Mouse (Mus musculus): Measurements from ENCODE around the gene Tbx6. TPM values are rescaled to one million over a fixed set of nuclear protein-coding genes. Genes with fewer than 3 reads are reported as not detected.

Gene Tbx6
- polyA plus RNA-seq, 1 experiment: 1.9 TPM

DNA sequence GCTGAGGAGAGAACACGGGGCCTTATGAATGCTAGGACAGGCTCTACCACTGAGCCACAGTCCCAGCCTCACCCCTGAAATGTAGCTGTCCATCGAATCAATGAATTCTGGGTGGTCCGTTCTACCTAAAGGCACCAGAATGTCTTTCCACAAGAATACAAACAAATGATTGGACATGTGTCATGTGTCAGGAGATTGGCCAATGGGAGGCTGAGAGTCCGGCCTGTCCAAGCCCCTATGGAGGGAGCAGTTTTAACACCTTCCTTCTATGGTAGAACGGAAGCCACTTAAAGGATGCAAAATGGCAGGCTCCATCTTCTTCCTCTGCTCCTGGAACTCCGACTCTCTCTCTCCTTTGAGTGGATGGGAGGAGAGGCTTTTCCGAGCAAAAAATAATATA is 36.3 kb downstream of the Tbx6 start:
- DNase-seq (ENCODE audit: low read depth): no peak

DNA sequence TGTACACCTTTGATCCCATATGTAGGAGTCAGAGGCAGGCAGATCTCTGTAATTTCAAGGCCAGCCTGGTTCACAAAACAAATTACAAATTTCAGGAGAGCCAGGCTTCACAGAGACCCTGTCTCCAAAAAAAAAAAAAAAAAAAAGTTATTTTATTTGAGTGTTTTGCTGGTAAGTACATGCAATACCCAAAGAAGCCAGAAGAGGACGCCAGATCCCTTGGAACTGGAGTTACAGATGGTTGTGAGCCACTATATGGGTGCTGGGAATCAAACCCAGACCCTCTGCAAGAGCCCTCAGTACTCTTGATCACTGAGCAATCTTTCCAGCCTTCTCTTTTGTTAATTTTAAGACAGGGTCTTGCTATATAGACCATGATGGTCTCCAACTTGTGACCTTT is 37.5 kb downstream of the Tbx6 start:
- DNase-seq (ENCODE audit: low read depth): no peak

DNA sequence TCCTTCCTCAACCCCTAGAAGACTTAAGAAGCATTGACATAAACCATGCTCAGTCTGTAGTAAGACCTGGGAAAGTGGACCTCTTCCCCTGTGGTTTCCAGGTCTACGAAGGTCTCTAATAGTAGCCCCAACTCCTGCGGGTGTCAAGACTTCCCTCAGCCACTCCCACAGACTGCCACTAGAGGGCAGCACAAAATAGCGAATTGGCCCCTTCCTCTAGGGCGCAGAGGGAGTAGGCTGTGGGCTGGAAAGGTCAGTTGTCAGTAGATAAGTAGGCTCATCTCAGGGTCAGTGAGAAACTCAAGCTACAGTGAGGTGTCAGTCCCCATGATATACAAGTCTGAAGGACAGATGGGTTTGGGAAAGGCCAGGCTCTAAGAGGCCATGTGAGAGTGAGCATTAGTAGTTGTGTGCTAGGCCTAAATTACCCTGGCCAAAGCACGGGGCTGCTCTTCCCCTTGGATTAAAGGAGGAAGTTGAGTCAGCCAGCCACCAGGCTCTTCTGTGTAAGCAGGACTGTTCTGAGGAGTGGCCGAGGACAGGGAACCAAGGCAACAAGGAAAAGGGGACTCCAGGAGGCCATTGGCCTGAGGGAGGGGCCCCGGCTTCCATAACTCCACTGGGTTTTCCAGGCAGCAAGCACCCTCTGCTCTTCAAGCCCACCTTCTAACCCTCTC is 40.7 kb downstream of the Tbx6 start:
- no peak for DNase-seq (ENCODE audit: low read depth)

DNA sequence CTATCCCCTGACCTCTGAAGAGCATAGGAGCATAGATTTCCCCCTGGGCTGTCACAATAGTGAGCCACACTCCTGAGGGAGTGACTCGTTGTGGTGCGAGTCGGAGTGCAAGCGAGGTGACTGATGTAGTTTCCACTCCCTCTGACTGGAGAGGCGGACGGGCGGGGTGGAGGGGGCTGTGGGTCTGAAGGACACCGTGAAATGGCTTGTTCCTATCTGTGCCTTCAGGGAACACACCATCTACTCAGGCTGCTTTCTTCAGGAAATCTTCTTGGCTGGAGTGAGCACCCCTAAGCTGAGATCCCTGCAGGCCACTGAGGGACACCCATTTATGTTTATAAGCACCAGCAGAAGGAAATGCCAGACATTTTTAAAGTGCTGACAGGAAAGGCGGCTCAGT is 41.5 kb downstream of the Tbx6 start:
- DNase-seq (ENCODE audit: low read depth): no peak

DNA sequence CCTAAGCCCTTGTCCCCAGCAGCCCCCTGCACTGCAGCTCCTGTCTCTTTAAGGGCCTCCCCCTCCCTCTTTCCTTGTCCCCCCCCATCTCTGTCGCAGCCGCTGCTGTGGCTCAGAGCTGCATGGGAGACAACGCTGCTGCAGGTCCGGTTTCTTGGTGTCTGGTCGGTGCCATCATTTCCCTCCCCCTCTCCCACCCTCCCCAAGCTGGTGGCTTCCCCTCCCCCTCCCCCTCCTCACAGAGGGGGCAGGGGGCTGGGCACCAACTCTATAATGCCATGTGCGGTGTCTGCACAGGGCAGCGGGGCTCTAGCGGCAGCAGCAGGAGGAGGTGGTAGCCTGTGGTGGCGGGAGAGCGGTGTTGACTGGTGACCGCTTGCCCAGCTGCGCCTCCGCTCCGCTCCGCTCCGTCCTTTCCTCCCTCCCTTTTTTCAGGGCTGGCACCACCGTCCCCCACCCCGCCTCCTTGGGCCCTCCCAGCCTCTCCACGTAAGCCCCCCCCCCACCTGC is 42.0 kb downstream of the Tbx6 start:
- DNase-seq (ENCODE audit: low read depth): no peak

DNA sequence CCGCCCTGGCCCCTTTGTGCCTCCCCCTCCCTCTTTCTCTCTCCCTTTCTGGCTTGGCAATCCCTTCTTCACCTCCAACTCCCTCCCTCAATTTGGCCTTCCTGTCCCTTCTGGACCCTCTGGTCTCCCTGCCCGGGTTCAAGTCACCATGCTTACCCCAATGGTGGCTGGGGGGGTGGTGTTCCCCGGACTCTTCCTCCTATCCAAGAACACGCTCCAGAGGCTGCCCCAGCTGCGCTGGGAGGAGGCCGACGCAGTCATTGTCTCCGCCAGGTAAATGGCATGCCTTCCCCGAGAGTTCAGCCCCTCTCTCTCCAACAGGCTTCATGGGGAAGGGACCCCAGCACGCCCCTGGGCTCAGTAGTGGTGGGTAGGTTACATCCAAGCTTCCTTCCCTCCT is 42.7 kb downstream of the Tbx6 start:
- DNase-seq (ENCODE audit: low read depth): no peak

DNA sequence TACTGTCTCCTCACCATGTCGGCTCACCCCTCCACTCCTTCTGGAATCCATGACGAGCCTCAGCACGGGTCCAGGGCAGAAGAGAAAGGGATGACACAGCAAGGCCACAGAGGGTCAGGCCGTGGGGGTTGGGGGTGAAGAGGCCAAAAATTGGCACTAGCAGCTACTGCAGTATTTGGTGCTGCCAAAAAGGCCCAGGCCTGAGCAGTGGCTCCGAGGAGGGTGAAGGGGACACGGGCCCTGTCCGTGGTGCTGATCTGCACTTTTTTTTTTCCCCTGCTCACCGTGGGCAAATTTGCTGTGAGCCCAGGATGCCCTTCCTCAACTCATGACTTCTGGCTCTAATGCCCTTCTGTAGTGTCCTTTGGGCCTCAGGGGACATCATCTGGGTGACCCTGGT is 44.1 kb downstream of the Tbx6 start:
- no peak for DNase-seq (ENCODE audit: low read depth)

DNA sequence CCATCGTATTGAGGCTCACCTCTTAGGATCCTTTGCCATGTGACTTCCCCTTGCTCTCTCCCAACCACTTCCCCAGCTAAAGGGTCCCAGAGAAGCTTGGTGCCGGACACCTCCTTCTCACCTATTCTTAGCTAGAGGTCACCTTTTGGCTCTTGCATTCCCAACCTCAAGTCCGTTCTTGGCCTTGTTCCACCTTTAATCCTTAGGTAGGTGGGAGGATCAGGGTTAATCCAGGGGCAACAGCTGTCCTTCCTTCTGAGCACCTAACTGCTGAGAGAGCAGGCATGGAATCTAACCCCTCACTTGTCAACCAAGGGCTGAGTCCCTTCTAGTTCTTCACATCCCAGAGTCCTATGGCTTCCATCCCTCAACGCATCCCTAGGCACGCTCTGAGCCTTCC is 44.7 kb downstream of the Tbx6 start:
- DNase-seq (ENCODE audit: low read depth): no peak

DNA sequence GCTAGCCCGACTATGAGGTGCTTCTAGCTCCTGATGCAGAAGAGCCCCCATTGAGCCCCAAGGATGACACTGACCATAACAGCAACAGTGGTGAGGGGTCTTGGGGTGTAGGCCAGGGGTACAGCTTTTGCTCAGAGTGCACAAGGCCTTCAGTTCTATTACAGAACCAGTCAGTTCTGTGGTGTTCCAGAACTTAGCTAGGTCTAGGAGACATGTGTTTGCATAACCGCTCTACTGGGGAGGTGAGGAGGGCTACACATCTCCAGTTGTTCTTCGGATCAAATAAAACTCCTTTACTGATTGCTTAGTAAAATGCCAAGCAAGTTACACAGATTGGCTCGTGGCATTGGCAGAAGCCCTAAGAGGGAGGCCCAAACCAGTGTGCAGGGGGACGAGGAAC is 50.3 kb downstream of the Tbx6 start, which contains the start of gene 4930451I11Rik:
Gene 4930451I11Rik, minus strand, starts transcription at position 101 of the 400 bp plus-strand sequence.
- no peak for DNase-seq (ENCODE audit: low read depth)

DNA sequence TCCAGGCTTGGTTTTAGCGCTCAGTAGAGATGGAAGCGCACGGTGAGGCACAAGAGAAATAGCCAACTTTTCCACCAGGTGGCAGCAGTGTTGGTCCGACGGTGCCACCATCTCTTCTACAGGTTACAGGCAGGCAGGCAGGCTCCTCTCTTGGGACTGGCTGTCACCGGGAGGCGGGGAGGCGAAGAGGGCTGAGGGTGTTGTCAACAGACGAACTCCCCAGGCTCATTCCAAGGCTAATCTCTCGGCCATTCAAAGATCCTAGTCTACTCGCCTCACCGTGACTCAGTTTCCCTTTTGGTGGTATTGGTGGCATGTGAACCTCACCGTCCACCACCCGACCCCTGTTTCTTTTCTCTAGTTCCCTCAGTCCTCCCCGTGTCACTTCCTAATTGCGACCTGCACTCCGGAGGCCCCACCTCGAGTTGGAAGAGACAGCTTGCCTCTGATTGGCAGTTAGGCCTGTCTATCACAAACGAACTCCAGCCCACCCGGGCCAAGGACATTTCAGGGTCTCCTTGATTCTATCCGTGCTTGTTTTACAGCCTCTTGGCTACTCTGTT is 50.8 kb downstream of the Tbx6 start:
- no peak for DNase-seq (ENCODE audit: low read depth)

DNA sequence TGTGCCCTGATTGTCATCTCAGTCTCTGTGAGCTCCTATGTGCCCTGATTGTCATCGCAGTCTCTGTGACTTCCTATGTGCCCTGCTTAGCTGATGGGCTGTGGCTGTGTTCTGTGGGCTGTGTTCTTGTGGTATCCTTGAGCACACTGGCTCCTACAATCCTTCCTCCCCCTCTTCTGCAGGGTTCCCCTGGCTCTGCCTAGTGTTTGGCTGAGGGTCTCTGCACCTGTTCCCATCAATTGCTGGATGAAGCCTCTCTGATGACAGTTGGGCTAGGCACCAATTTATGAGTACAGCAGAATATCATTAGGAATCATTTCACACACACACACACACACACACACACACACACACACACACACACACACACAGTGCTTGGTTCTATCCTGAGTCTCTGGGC is 52.0 kb downstream of the Tbx6 start:
- DNase-seq (ENCODE audit: low read depth): no peak

Other genes with a start within 250 kb of the Tbx6 start
- 111 and 114 TPM in 2 replicates for gene Eif3c, start 215.1 kb upstream of the Tbx6 start, polyA plus RNA-seq (2012; rRNA removed)
- 22.4 and 30.5 TPM in 2 replicates for gene Apobr, start 196.5 kb upstream of the Tbx6 start, polyA plus RNA-seq (2012; rRNA removed)
- gene Cln3, start 195.7 kb upstream of the Tbx6 start, polyA plus RNA-seq (2012; rRNA removed): 76.8 and 98.2 TPM in 2 replicates
- gene Il27, start 186.5 kb upstream of the Tbx6 start, polyA plus RNA-seq (2012; rRNA removed): 0.13 TPM in 1 of 2 replicates, not detected in the other
- 49.9 and 55.5 TPM in 2 replicates for gene Nupr1, start 150.6 kb upstream of the Tbx6 start, polyA plus RNA-seq (2012; rRNA removed)
- 25.4 and 48.2 TPM in 2 replicates for gene Sgf29, start 132.2 kb upstream of the Tbx6 start, polyA plus RNA-seq (2012; rRNA removed)
- gene Sult1a1, start 105.1 kb upstream of the Tbx6 start, polyA plus RNA-seq (2012; rRNA removed): 107 and 126 TPM in 2 replicates
- 70.6 and 75.0 TPM in 2 replicates for gene Bola2, start 86.1 kb upstream of the Tbx6 start, polyA plus RNA-seq (2012; rRNA removed)
- gene Slx1b, start 85.7 kb upstream of the Tbx6 start, polyA plus RNA-seq (2012; rRNA removed): 24.2 and 26.3 TPM in 2 replicates
- gene Coro1a, start 73.7 kb upstream of the Tbx6 start, polyA plus RNA-seq (2012; rRNA removed): 38.2 and 61.2 TPM in 2 replicates
- 146 and 169 TPM in 2 replicates for gene Mapk3, start 21.9 kb upstream of the Tbx6 start, polyA plus RNA-seq (2012; rRNA removed)
- 7.6 and 51.9 TPM in 2 replicates for gene Gdpd3, start 15.1 kb upstream of the Tbx6 start, polyA plus RNA-seq (2012; rRNA removed)
- gene Ypel3, start 4.5 kb upstream of the Tbx6 start, polyA plus RNA-seq (2012; rRNA removed): 212 and 269 TPM in 2 replicates
- 129 and 161 TPM in 2 replicates for gene Ppp4c, start 11.0 kb downstream of the Tbx6 start, polyA plus RNA-seq (2012; rRNA removed)
- 11.8 and 27.3 TPM in 2 replicates for gene Fam57b, start 16.2 kb downstream of the Tbx6 start, polyA plus RNA-seq (2012; rRNA removed)
- gene 4930451I11Rik, start 50.2 kb downstream of the Tbx6 start, polyA plus RNA-seq (2012; rRNA removed): not detected in 2 replicates
- gene Doc2a, start 65.9 kb downstream of the Tbx6 start, polyA plus RNA-seq (2012; rRNA removed): 0.13 TPM in 1 of 2 replicates, not detected in the other
- 3.2 and 6.0 TPM in 2 replicates for gene Hirip3, start 80.5 kb downstream of the Tbx6 start, polyA plus RNA-seq (2012; rRNA removed)
- gene Ino80e, start 80.9 kb downstream of the Tbx6 start, polyA plus RNA-seq (2012; rRNA removed): 33.7 and 39.6 TPM in 2 replicates
- 55.9 and 62.6 TPM in 2 replicates for gene Taok2, start 103.2 kb downstream of the Tbx6 start, polyA plus RNA-seq (2012; rRNA removed)
- 88.1 and 102 TPM in 2 replicates for gene Tmem219, start 141.4 kb downstream of the Tbx6 start, polyA plus RNA-seq (2012; rRNA removed)
- gene Kctd13, start 147.4 kb downstream of the Tbx6 start, polyA plus RNA-seq (2012; rRNA removed): 19.7 and 21.3 TPM in 2 replicates
- gene Asphd1, start 168.1 kb downstream of the Tbx6 start, polyA plus RNA-seq (2012; rRNA removed): 0.26 and 0.32 TPM in 2 replicates
- gene Sez6l2, start 169.1 kb downstream of the Tbx6 start, polyA plus RNA-seq (2012; rRNA removed): 2.5 and 2.8 TPM in 2 replicates
- 240 and 245 TPM in 2 replicates for gene Cdipt, start 194.4 kb downstream of the Tbx6 start, polyA plus RNA-seq (2012; rRNA removed)
- 5.3 and 8.5 TPM in 2 replicates for gene Cdiptos, start 194.6 kb downstream of the Tbx6 start, polyA plus RNA-seq (2012; rRNA removed)
- 84.9 and 85.3 TPM in 2 replicates for gene Mvp, start 233.1 kb downstream of the Tbx6 start, polyA plus RNA-seq (2012; rRNA removed)
- gene Pagr1b, start 235.0 kb downstream of the Tbx6 start, polyA plus RNA-seq (2012; rRNA removed): 2.4 and 5.3 TPM in 2 replicates
- 6.9 and 8.0 TPM in 2 replicates for gene Pagr1a, start 235.9 kb downstream of the Tbx6 start, polyA plus RNA-seq (2012; rRNA removed)
- 19.8 and 21.2 TPM in 2 replicates for gene Gm42742, start 239.6 kb downstream of the Tbx6 start, polyA plus RNA-seq (2012; rRNA removed)
- 7.3 and 8.9 TPM in 2 replicates for gene Prrt2, start 239.7 kb downstream of the Tbx6 start, polyA plus RNA-seq (2012; rRNA removed)
- gene Maz, start 245.6 kb downstream of the Tbx6 start, polyA plus RNA-seq (2012; rRNA removed): 80.5 and 81.9 TPM in 2 replicates